Mouse (Mus musculus) liver, postnatal 0 days (tissue): Measurements from ENCODE around the gene Dlg2.
"Not testable (repeated sequence)": the region's sequence is repeated elsewhere in the genome, so short reads cannot be mapped to it uniquely, and the experiment has no call there.

Experiments
- CTCF ChIP-seq: sonication (generic); IDR thresholded peaks from 2 replicates; pipeline ENCODE4 v1.5.1; 2016; ENCODE audit warnings: antibody characterized with exemption, low read depth
- EP300 ChIP-seq: IDR thresholded peaks from 2 replicates; pipeline ENCODE4 v1.6.1; 2016; ENCODE audit warnings: antibody characterized with exemption, low read depth, mild to moderate bottlenecking

DNA sequence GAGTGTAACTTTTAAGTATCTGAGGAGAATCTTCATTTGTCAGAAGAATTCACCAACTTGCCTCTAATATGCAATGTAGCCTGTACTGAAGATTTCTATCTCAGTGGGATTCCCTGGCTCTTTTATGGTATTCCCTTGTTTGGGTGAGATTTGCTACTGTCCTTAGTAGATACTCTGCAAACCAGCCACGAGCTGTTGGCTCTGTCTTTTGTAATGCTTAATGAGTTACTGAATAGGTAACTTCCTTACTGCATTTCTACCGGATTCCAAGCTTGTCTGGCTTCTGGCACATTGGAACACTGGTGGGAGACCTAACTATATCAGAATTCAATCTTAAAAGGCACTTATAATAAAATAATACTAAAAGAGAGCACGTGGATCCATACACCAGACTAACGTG lies 400.3 kb downstream of the Dlg2 start:
- TF ChIP-seq CTCF, EP300: not testable (repeated sequence)
